Mouse (Mus musculus) CH12.LX (cell line): ENCODE measurements at regions not wholly inside any gene's neighbourhood (a gene's known extent, or its start where the extent isn't known, plus 50 kb on each side); places are given as distances from the start of the nearest gene placed in this dataset.

Experiments
- DNase-seq: peaks from one replicate; pipeline ENCODE4 v3.0.0-alpha.2; 2013; ENCODE audit errors: extremely low read depth
- H3K27ac ChIP-seq: 2 replicates; pipeline ENCODE4 v1.5.1; 2012; ENCODE audit warnings: low read depth, mild to moderate bottlenecking, control low read depth, moderate library complexity; ENCODE audit not compliant: insufficient read depth
- H3K27me3 ChIP-seq: replicated peaks from 2 replicates; pipeline ENCODE3; 2012; ENCODE audit warnings: inconsistent platforms
- H3K36me3 ChIP-seq, 2 experiments: replicated peaks in 1 of 2; 2 replicates each; pipeline versions ENCODE3 to v1.6.1; 2012; ENCODE audit warnings: inconsistent platforms in 1 of 2, low read length in 1 of 2, mild to moderate bottlenecking in 1 of 2, mixed read lengths in 1 of 2, moderate library complexity in 1 of 2; ENCODE audit not compliant: control insufficient read depth in 1 of 2, insufficient read depth in 1 of 2
- H3K4me1 ChIP-seq, 2 experiments: 2 replicates each; pipeline ENCODE4 v1.6.1; 2012; ENCODE audit warnings: inconsistent platforms in 1 of 2, moderate library complexity in 1 of 2; ENCODE audit not compliant: insufficient read depth in 2 of 2, control insufficient read depth in 1 of 2
- H3K4me2 ChIP-seq: 2 replicates; pipeline ENCODE4 v1.6.1; 2012; ENCODE audit warnings: low read depth, mild to moderate bottlenecking, control low read depth; ENCODE audit not compliant: poor library complexity, insufficient read depth, severe bottlenecking
- H3K4me3 ChIP-seq, 3 experiments: fragments of 150-350 bp in 1 of 3; sonication (generic) in 1 of 3; replicated peaks in 1 of 3; 2 replicates each; pipeline versions ENCODE3 to v1.5.1; 2011 to 2012; ENCODE audit warnings: low read depth in 2 of 3, low read length in 2 of 3, mild to moderate bottlenecking in 2 of 3, moderate library complexity in 2 of 3, control low read depth in 1 of 3, improper control_type of control experiment in 1 of 3, inconsistent platforms in 1 of 3, mixed read lengths in 1 of 3; ENCODE audit not compliant: poor library complexity in 1 of 3
- H3K79me2 ChIP-seq: replicated peaks from 2 replicates; pipeline ENCODE4 v1.6.1; 2012; ENCODE audit warnings: mild to moderate bottlenecking, moderate library complexity; ENCODE audit not compliant: control insufficient read depth, poor library complexity, insufficient read depth, severe bottlenecking; ENCODE audit errors: extremely low read depth
- H3K9ac ChIP-seq: 2 replicates; pipeline ENCODE4 v1.6.1; 2012; ENCODE audit warnings: low read depth, mild to moderate bottlenecking, control low read depth, moderate library complexity; ENCODE audit not compliant: insufficient read depth
- H3K9me3 ChIP-seq: replicated peaks from 2 replicates; pipeline ENCODE3; 2012; ENCODE audit warnings: low read length, inconsistent platforms, mixed read lengths
- BHLHE40 ChIP-seq: IDR thresholded peaks from 2 replicates; pipeline ENCODE4 v1.6.1; 2011; ENCODE audit warnings: mild to moderate bottlenecking, low read depth, low read length, improper control_type of control experiment
- CHD2 ChIP-seq: IDR thresholded peaks from 2 replicates; pipeline ENCODE4 v1.6.1; 2011; ENCODE audit warnings: low read length, improper control_type of control experiment
- CTCF ChIP-seq, 2 experiments: IDR thresholded peaks in 1 of 2; conservative IDR thresholded peaks in 1 of 2; 2 replicates each; pipeline ENCODE4 v1.5.1; 2011 to 2012; ENCODE audit warnings: low read depth in 2 of 2, low read length in 2 of 2, improper control_type of control experiment in 1 of 2, inconsistent platforms in 1 of 2, mild to moderate bottlenecking in 1 of 2, moderate library complexity in 1 of 2
- ETS1 ChIP-seq: conservative IDR thresholded peaks from 2 replicates; pipeline ENCODE4 v1.6.1; 2012; ENCODE audit warnings: low read depth, mild to moderate bottlenecking, inconsistent platforms, low read length, improper control_type of control experiment, moderate library complexity
- GABPA ChIP-seq: IDR thresholded peaks from 2 replicates; pipeline ENCODE4 v1.6.1; 2012; ENCODE audit warnings: low read depth, low read length, improper control_type of control experiment, inconsistent platforms; ENCODE audit not compliant: insufficient replicate concordance
- KAT2A ChIP-seq: IDR thresholded peaks from 2 replicates; pipeline ENCODE4 v1.6.1; 2012; ENCODE audit warnings: low read length, improper control_type of control experiment, inconsistent platforms; ENCODE audit not compliant: insufficient replicate concordance
- MAZ ChIP-seq: IDR thresholded peaks from 2 replicates; pipeline ENCODE4 v1.6.1; 2012; ENCODE audit warnings: low read depth, mild to moderate bottlenecking, inconsistent platforms, low read length, improper control_type of control experiment, moderate library complexity
- MYC ChIP-seq: IDR thresholded peaks from 2 replicates; pipeline ENCODE4 v1.6.1; 2011; ENCODE audit warnings: low read depth, mild to moderate bottlenecking, improper control_type of control experiment, low read length
- NELFE ChIP-seq: IDR thresholded peaks from 2 replicates; pipeline ENCODE4 v1.6.1; 2011; ENCODE audit warnings: low read depth, low read length, improper control_type of control experiment
- NRF1 ChIP-seq: IDR thresholded peaks from 2 replicates; pipeline ENCODE4 v1.6.1; 2014; ENCODE audit warnings: low read depth, mild to moderate bottlenecking, inconsistent platforms, low read length, improper control_type of control experiment, moderate library complexity
- PAX5 ChIP-seq: IDR thresholded peaks from 2 replicates; pipeline ENCODE4 v1.6.1; 2012; ENCODE audit warnings: low read length, inconsistent platforms, mixed read lengths
- POLR2A ChIP-seq: IDR thresholded peaks from 2 replicates; pipeline ENCODE4 v1.6.1; 2011; ENCODE audit warnings: low read depth, mild to moderate bottlenecking, improper control_type of control experiment, low read length
- POLR2AphosphoS2 ChIP-seq: IDR thresholded peaks from 2 replicates; pipeline ENCODE4 v1.6.1; 2011; ENCODE audit warnings: low read depth, low read length, improper control_type of control experiment
- RAD21 ChIP-seq: IDR thresholded peaks from 2 replicates; pipeline ENCODE4 v1.6.1; 2011; ENCODE audit warnings: low read depth, mild to moderate bottlenecking, low read length, improper control_type of control experiment, moderate library complexity
- RCOR1 ChIP-seq: conservative IDR thresholded peaks from 2 replicates; pipeline ENCODE4 v1.6.1; 2012; ENCODE audit warnings: low read depth, mild to moderate bottlenecking, inconsistent platforms, low read length, improper control_type of control experiment
- SIN3A ChIP-seq: IDR thresholded peaks from 2 replicates; pipeline ENCODE4 v1.6.1; 2012; ENCODE audit warnings: low read length, improper control_type of control experiment, inconsistent platforms
- SMC3 ChIP-seq: IDR thresholded peaks from 2 replicates; pipeline ENCODE4 v1.6.1; 2011; ENCODE audit warnings: low read depth, low read length, improper control_type of control experiment
- TBP ChIP-seq: conservative IDR thresholded peaks from 2 replicates; pipeline ENCODE4 v1.6.1; 2011; ENCODE audit warnings: low read depth, low read length, improper control_type of control experiment
- TCF12 ChIP-seq: IDR thresholded peaks from 2 replicates; pipeline ENCODE4 v1.6.1; 2014; ENCODE audit warnings: low read depth, mild to moderate bottlenecking, inconsistent platforms, low read length, improper control_type of control experiment
- ZKSCAN1 ChIP-seq: IDR thresholded peaks from 2 replicates; pipeline ENCODE4 v1.6.1; 2012; ENCODE audit warnings: low read depth, inconsistent platforms, low read length, improper control_type of control experiment, borderline replicate concordance
- ZMIZ1 ChIP-seq: IDR thresholded peaks from 2 replicates; pipeline ENCODE4 v1.6.1; 2012; ENCODE audit warnings: low read depth, mild to moderate bottlenecking, inconsistent platforms, low read length, improper control_type of control experiment
- ZNF384 ChIP-seq: IDR thresholded peaks from 2 replicates; pipeline ENCODE4 v1.6.1; 2012; ENCODE audit warnings: low read depth, low read length, improper control_type of control experiment, inconsistent platforms
- dilution Hi-C: fragments of 300-500 bp; cut with MboI; formaldehyde crosslinking; loops from 2 replicates; pipeline ENCODE4 v1.14.3; 2020; ENCODE audit warnings: low sequenced_read_pairs; ENCODE audit not compliant: extremely low pct_unique_long_range_greater_than_20kb, extremely low pct_ligation_motif_present
- in situ Hi-C: fragments of 300-500 bp; cut with MboI; formaldehyde crosslinking; loops from 3 replicates; pipeline ENCODE4 v1.14.3; 2019; ENCODE audit warnings: low sequenced_read_pairs, low pct_ligation_motif_present, low pct_unique_long_range_greater_than_20kb, mixed read lengths

- Histone ChIP-seq H3K4me2 (no peak overlapping the region), H3K9ac (no peak overlapping the region), H3K4me1 (peaks cover 0 to 10% of the 10 kb centered on the region in 2 experiments; a peak in 2 of 4 replicates), H3K9me3 (peaks cover 5% of the 10 kb centered on the region), H3K27ac (no peak overlapping the region), H3K4me3 (no peak overlapping the region), H3K36me3 (no peaks in the 10 kb centered on the region), H3K79me2 (no peaks in the 10 kb centered on the region), H3K27me3 (no peaks in the 10 kb centered on the region)
- dilution Hi-C loops (no loop called here), in situ Hi-C loops (no loop called here)
- TF ChIP-seq PAX5, result no peak
- TF ChIP-seq CHD2, result no peak
- TF ChIP-seq CTCF (conservative IDR thresholded peaks at IDR 0.05 in 1 of 2, IDR thresholded peaks at IDR 0.05 in 1 of 2; ENCODE audit: low read depth in 2 of 2, low read length in 2 of 2), result peak in 1 of 2 experiments; percentile 36; a peak in 2 of 4 replicates
- no peak for TF ChIP-seq POLR2A
- TF ChIP-seq RAD21, result peak; percentile 30
- no peak for TF ChIP-seq BHLHE40
- peak; percentile 37; the same call in 1 of the 2 replicates for TF ChIP-seq SMC3
- DNase-seq, result no peak
Observed at GRCm38 (mm10) chr13:111960036-111960435, 151.2 kb upstream of the Map3k1 start.

GRCm38 (mm10) chr13:111961423-111961822 is 152.6 kb upstream of the Map3k1 start:
- Histone ChIP-seq H3K27ac (no peak overlapping the region), H3K36me3 (no peaks in the 10 kb centered on the region)
- dilution Hi-C loops, result no loop called here
- TF ChIP-seq NELFE (no peak), GABPA (no peak), MYC (no peak), NRF1 (no peak), ZKSCAN1 (no peak), ETS1 (no peak), MAZ (no peak), BHLHE40 (no peak), POLR2AphosphoS2 (no peak), RCOR1 (no peak), KAT2A (no peak), TBP (no peak), TCF12 (no peak), PAX5 (no peak), SIN3A (no peak), ZMIZ1 (no peak), ZNF384 (no peak), POLR2A (no peak)
- TF ChIP-seq, all 38 proteins: peak for 0
- Histone ChIP-seq H3K4me2 (no peak overlapping the region), H3K27me3 (no peaks in the 10 kb centered on the region), H3K4me1 (peaks cover 0 to 8% of the 10 kb centered on the region in 2 experiments; a peak in 1 of 4 replicates), H3K9me3 (peaks cover 5% of the 10 kb centered on the region), H3K4me3 (no peak overlapping the region), H3K9ac (no peak overlapping the region), H3K79me2 (no peaks in the 10 kb centered on the region)
- DNase-seq, result no peak
- in situ Hi-C loops, result no loop called here
